18 mouse cellular contexts compared by ENCODE assay signal in genomic region chr11:113536308-113537198, GRCm38 (mm10).
DNase-seq lines count a peak whose midpoint lies in the region; ATAC-seq and TF ChIP-seq lines count a peak whose summit lies in the region.
"Had no signal": no experiment of that assay in that cellular context is flagged by ENCODE, and none has a peak within 500 bp of the region (broad histone marks: within the 10 kb centered on the region; RNA-seq: fewer than 3 reads in every experiment).

No protein-coding gene starts in this region.

- POLR2A ChIA-PET in Patski (lab: Charles Lee), result no interaction called here

- H3K4me2 ChIP-seq in liver, embryonic 16.5 days (ENCODE audit: low read depth, low read length), result no peak overlapping the region
- H3K4me2 ChIP-seq in liver, embryonic 11.5 days, result no peak overlapping the region
- no peak overlapping the region for H3K4me2 ChIP-seq in midbrain, postnatal 0 days (ENCODE audit: low read depth, low read length, poor library complexity, severe bottlenecking)
- H3K4me2 ChIP-seq: heart, embryonic 13.5 days; hindbrain, embryonic 12.5 days; limb, embryonic 12.5 days; lung, embryonic 14.5 days; midbrain, embryonic 12.5 days; neural tube, embryonic 13.5 days had no signal

- H3K27me3 ChIP-seq in liver, embryonic 16.5 days (ENCODE audit: control insufficient read depth, insufficient read depth, low read depth, low read length), result no peaks in the 10 kb centered on the region
- no peaks in the 10 kb centered on the region for H3K27me3 ChIP-seq in liver, embryonic 11.5 days (replicated peaks; ENCODE audit: control insufficient read depth, insufficient read depth, low read length)
- H3K27me3 ChIP-seq in Patski, result no peaks in the 10 kb centered on the region
- H3K27me3 ChIP-seq in midbrain, postnatal 0 days (ENCODE audit: insufficient read depth, low read length), result no peaks in the 10 kb centered on the region
- H3K27me3 ChIP-seq: CH12.LX; hindbrain, embryonic 12.5 days; limb, embryonic 12.5 days; midbrain, embryonic 12.5 days; neural tube, embryonic 13.5 days had no signal

- TF ChIP-seq CTCF in Patski (IDR thresholded peaks at IDR 0.05), result no peak
- no peak for TF ChIP-seq CTCF in midbrain, postnatal 0 days (IDR thresholded peaks at IDR 0.05)

- in situ Hi-C loops in Patski (cut with MboI; ENCODE audit: low pct_unique_long_range_greater_than_20kb), result no loop called here

- CTCF ChIA-PET in Patski (lab: Charles Lee), result interaction anchor here (1.0 kb wide), 1 partner anchor 10 kb away, joined by 4 read pairs; no protein-coding TSS in a partner anchor

- no peak for DNase-seq in liver, embryonic 11.5 days (ENCODE audit: low spot score)
- peak; percentile 20 for DNase-seq in Patski (ENCODE audit: low read depth, low spot score)
- DNase-seq in thymus, postnatal 4 days, result peak; percentile 52
- DNase-seq in midbrain, postnatal 0 days (ENCODE audit: low spot score), result no peak
- no peak for DNase-seq in right cerebral cortex, adult 2 months (ENCODE audit: low spot score in 2 of 2)
- DNase-seq: cerebellum, adult 9-11 months; gastrocnemius, postnatal 36 days; kidney, adult 11 months; lung, embryonic 14.5 days; retina, postnatal 1 day had no signal

- 0 out of 2 replicates have a peak, but pooled peaks cover 1% of the 10 kb centered on the region for H3K9me3 ChIP-seq in liver, embryonic 16.5 days (replicated peaks; ENCODE audit: control insufficient read depth, low read length)
- H3K9me3 ChIP-seq in liver, embryonic 11.5 days (ENCODE audit: control insufficient read depth, low read length), result no peaks in the 10 kb centered on the region
- no peaks in the 10 kb centered on the region for H3K9me3 ChIP-seq in midbrain, postnatal 0 days (ENCODE audit: low read length)
- H3K9me3 ChIP-seq: heart, embryonic 13.5 days; midbrain, embryonic 12.5 days had no signal

- no peaks in the 10 kb centered on the region for H3K4me1 ChIP-seq in liver, embryonic 16.5 days (ENCODE audit: control insufficient read depth, low read depth, low read length)
- no peaks in the 10 kb centered on the region for H3K4me1 ChIP-seq in liver, embryonic 11.5 days (replicated peaks; ENCODE audit: control insufficient read depth, insufficient read depth, low read length)
- H3K4me1 ChIP-seq in midbrain, postnatal 0 days (ENCODE audit: insufficient read depth, low read length), result no peaks in the 10 kb centered on the region

- ATAC-seq in liver, embryonic 16.5 days (ENCODE audit: low read depth), result 0 out of 2 replicates have a peak, but pooled peaks have one; percentile 21
- ATAC-seq in liver, embryonic 11.5 days (replicated peaks; ENCODE audit: low FRiP score), result no peak
- peak; percentile 54 for ATAC-seq in Patski
- ATAC-seq in megakaryocyte progenitor cell, adult 5-6 weeks (replicated peaks; ENCODE audit: poor library complexity), result peak; percentile 21; the same call in 1 of the 2 replicates
- no peak for ATAC-seq in midbrain, postnatal 0 days (ENCODE audit: low FRiP score)

- H3K9ac ChIP-seq in liver, embryonic 16.5 days (ENCODE audit: low read depth, low read length), result no peak overlapping the region
- H3K9ac ChIP-seq in liver, embryonic 11.5 days (ENCODE audit: low read depth, low read length), result no peak overlapping the region
- no peak overlapping the region for H3K9ac ChIP-seq in midbrain, postnatal 0 days (replicated peaks; ENCODE audit: low read length, poor library complexity, severe bottlenecking)
- H3K9ac ChIP-seq: heart, embryonic 13.5 days; hindbrain, embryonic 12.5 days; limb, embryonic 12.5 days; lung, embryonic 14.5 days; midbrain, embryonic 12.5 days; neural tube, embryonic 13.5 days had no signal

- no peak overlapping the region for H3K4me3 ChIP-seq in liver, embryonic 16.5 days (ENCODE audit: low read depth, low read length)
- H3K4me3 ChIP-seq in liver, embryonic 11.5 days (ENCODE audit: low read depth, low read length), result no peak overlapping the region
- no peak overlapping the region for H3K4me3 ChIP-seq in midbrain, postnatal 0 days (ENCODE audit: low read depth, low read length)
- H3K4me3 ChIP-seq: heart, embryonic 13.5 days; hindbrain, embryonic 12.5 days; limb, embryonic 12.5 days; midbrain, embryonic 12.5 days; neural tube, embryonic 13.5 days had no signal

- H3K36me3 ChIP-seq in liver, embryonic 16.5 days (ENCODE audit: control insufficient read depth, insufficient read depth), result no peaks in the 10 kb centered on the region; the same call in 1 of the 2 replicates
- no peaks in the 10 kb centered on the region for H3K36me3 ChIP-seq in liver, embryonic 11.5 days (ENCODE audit: control insufficient read depth, insufficient read depth, low read length)
- H3K36me3 ChIP-seq in midbrain, postnatal 0 days (ENCODE audit: insufficient read depth, low read length), result no peaks in the 10 kb centered on the region
- H3K36me3 ChIP-seq: heart, embryonic 13.5 days; hindbrain, embryonic 12.5 days; limb, embryonic 12.5 days; neural tube, embryonic 13.5 days had no signal

- no peak overlapping the region for H3K27ac ChIP-seq in liver, embryonic 16.5 days (ENCODE audit: low read length)
- no peak overlapping the region for H3K27ac ChIP-seq in liver, embryonic 11.5 days (ENCODE audit: low read depth, low read length)
- H3K27ac ChIP-seq in midbrain, postnatal 0 days (ENCODE audit: low read depth, low read length), result no peak overlapping the region
- H3K27ac ChIP-seq: heart, embryonic 13.5 days; hindbrain, embryonic 12.5 days; limb, embryonic 12.5 days; midbrain, embryonic 12.5 days; neural tube, embryonic 13.5 days had no signal

- 68% methylated on average over 16 of the region's 16 CpGs for WGBS in liver, embryonic 16.5 days (ENCODE audit: insufficient replicate concordance)
- 88% methylated on average over 16 of the region's 16 CpGs for WGBS in liver, embryonic 11.5 days
- 87% methylated on average over 16 of the region's 16 CpGs for WGBS in midbrain, postnatal 0 days

Comparison
In these comparisons a context has a peak if more than half of its experiments do, and no peak if none do; other contexts are left out.
1. ATAC-seq: peak in liver, embryonic 16.5 days (single experiment), Patski (single experiment) and megakaryocyte progenitor cell, adult 5-6 weeks (single experiment); none in liver, embryonic 11.5 days (single experiment) and midbrain, postnatal 0 days (single experiment).
2. DNase-seq: peak in Patski (single experiment) and thymus, postnatal 4 days (single experiment); none in liver, embryonic 11.5 days (single experiment), midbrain, postnatal 0 days (single experiment) and right cerebral cortex, adult 2 months (0 of 2).